ENCODE assay signal across 12 mouse cellular contexts in the genomic region with DNA sequence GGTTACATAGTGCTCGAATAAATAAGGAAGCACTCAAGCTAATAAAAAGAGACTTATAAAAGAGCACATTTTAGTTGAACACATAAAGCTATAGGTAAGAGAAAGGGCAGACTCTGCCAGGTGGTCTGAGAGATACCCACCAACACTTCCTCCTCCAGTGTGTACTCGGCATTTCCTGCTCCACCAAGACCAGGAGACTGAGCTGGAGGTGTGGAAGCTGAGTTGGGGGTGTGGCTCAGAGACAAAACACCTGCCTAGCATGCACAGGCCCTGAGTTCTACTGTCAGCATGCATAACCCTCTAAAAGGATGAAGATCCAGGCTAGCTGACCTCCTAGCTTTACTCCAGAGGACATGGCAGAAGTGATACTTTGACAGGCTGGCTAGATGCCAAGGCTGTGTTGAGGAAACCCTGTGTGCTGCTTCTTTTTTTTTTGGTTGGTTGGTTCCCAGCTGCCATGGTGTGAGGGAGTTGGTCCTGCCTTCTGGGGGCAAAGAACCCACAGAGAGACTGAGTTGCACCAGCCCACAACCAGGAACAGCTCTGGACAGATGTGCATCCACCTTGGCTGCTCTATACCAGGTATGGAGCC. TPM values are rescaled to one million over a fixed set of nuclear protein-coding genes. Genes with fewer than 3 reads are reported as not detected.
DNase-seq lines count a peak whose midpoint lies in the region; ATAC-seq and TF ChIP-seq lines count a peak whose summit lies in the region.
"Had no signal": no experiment of that assay in that cellular context is flagged by ENCODE, and none has a peak within 500 bp of the region (broad histone marks: within the 10 kb centered on the region; RNA-seq: fewer than 3 reads in every experiment).

No protein-coding gene starts in this region.

- TF ChIP-seq RAD21 in MEL (IDR thresholded peaks at IDR 0.05; ENCODE audit: low read depth, low read length), result no peak

- peak; percentile 10 for ATAC-seq in granulocyte monocyte progenitor cell, adult 5-6 weeks (replicated peaks; ENCODE audit: poor library complexity, severe bottlenecking)

- no peaks in the 10 kb centered on the region for H3K27me3 ChIP-seq in MEL (ENCODE audit: control insufficient read depth in 1 of 2, insufficient read depth in 2 of 2, low read length in 2 of 2)
- H3K27me3 ChIP-seq in limb, embryonic 10.5 days (ENCODE audit: low read depth, poor library complexity, severe bottlenecking), result peaks cover 53% of the 10 kb centered on the region

- no peaks in the 10 kb centered on the region for H3K9me3 ChIP-seq in MEL (replicated peaks; ENCODE audit: insufficient read depth, low read length)
- H3K9me3 ChIP-seq in limb, embryonic 10.5 days (replicated peaks), result no peaks in the 10 kb centered on the region
- H3K9me3 ChIP-seq: hindbrain, embryonic 15.5 days; midbrain, embryonic 12.5 days had no signal

- H3K79me2 ChIP-seq in MEL (ENCODE audit: control insufficient read depth, insufficient read depth, low read length, poor library complexity), result no peaks in the 10 kb centered on the region; the same call in 1 of the 2 replicates

- 77% methylated on average over 2 of the region's 2 CpGs for WGBS in limb, embryonic 10.5 days

- peaks cover 0 to 29% of the 10 kb centered on the region in 2 experiments; a peak in 2 of 4 replicates for H3K36me3 ChIP-seq in MEL (ENCODE audit: control insufficient read depth in 1 of 2, insufficient read depth in 2 of 2, low read length in 2 of 2)
- no peaks in the 10 kb centered on the region for H3K36me3 ChIP-seq in limb, embryonic 10.5 days
- H3K36me3 ChIP-seq: hindbrain, embryonic 15.5 days; midbrain, embryonic 12.5 days had no signal

- H3K4me1 ChIP-seq in MEL (ENCODE audit: control insufficient read depth in 1 of 2, insufficient read depth in 2 of 2, low read length in 2 of 2), result peaks cover 16 to 44% of the 10 kb centered on the region in 2 experiments
- H3K4me1 ChIP-seq in limb, embryonic 10.5 days, result peaks cover 16% of the 10 kb centered on the region

- peak overlapping the region; percentile 66 for H3K27ac ChIP-seq in MEL (ENCODE audit: control insufficient read depth, low read depth, low read length)
- H3K27ac ChIP-seq in limb, embryonic 10.5 days, result no peak overlapping the region
- H3K27ac ChIP-seq: hindbrain, embryonic 15.5 days; midbrain, embryonic 12.5 days had no signal

- no peak for TF ChIP-seq POLR2A in MEL (IDR thresholded peaks at IDR 0.05; ENCODE audit: control insufficient read depth in 1 of 2, insufficient read depth in 1 of 2, low read depth in 1 of 2, low read length in 2 of 2, poor library complexity in 1 of 2)

- peak; percentile 50 for DNase-seq in layer of hippocampus, adult 11-12 months (ENCODE audit: low spot score)
- no peak for DNase-seq in layer of hippocampus, postnatal 36 days
- peak; percentile 78 for DNase-seq in MEL (ENCODE audit: low read depth, low spot score)
- peak; percentile 20 to 54 for DNase-seq in spleen, postnatal 14 days (ENCODE audit: low spot score in 2 of 2)
- DNase-seq in urinary bladder, adult 18-20 months (ENCODE audit: low spot score in 2 of 2), result no peak
- no peak for DNase-seq in limb, embryonic 10.5 days (ENCODE audit: low spot score)

- H3K4me3 ChIP-seq in MEL (ENCODE audit: control insufficient read depth in 1 of 2, insufficient read depth in 1 of 2, low read depth in 2 of 2, low read length in 2 of 2), result peak overlapping the region in 1 of 2 experiments; percentile 17; a peak in 1 of 4 replicates
- H3K4me3 ChIP-seq in limb, embryonic 10.5 days, result no peak overlapping the region
- H3K4me3 ChIP-seq: hindbrain, embryonic 15.5 days; midbrain, embryonic 12.5 days had no signal

- no peak for TF ChIP-seq CTCF in MEL (IDR thresholded peaks at IDR 0.05 in 2 of 3, conservative IDR thresholded peaks at IDR 0.05 in 1 of 3; ENCODE audit: control insufficient read depth in 1 of 3, insufficient read depth in 1 of 3, low read depth in 2 of 3, low read length in 3 of 3, poor library complexity in 1 of 3, severe bottlenecking in 1 of 3)

- H3K9ac ChIP-seq in MEL (ENCODE audit: control insufficient read depth, low read depth, low read length, poor library complexity, severe bottlenecking), result no peak overlapping the region; the same call in 1 of the 2 replicates
- H3K9ac ChIP-seq: hindbrain, embryonic 15.5 days; midbrain, embryonic 12.5 days had no signal

- TF ChIP-seq EP300 in MEL (IDR thresholded peaks at IDR 0.05; ENCODE audit: low read depth in 1 of 2, low read length in 2 of 2), result no peak

TF ChIP-seq in MEL, 35 proteins besides CTCF, POLR2A, EP300 and RAD21:
- TF ChIP-seq MAX (IDR thresholded peaks at IDR 0.05; ENCODE audit: low read length) (no peak), SIN3A (IDR thresholded peaks at IDR 0.05; ENCODE audit: low read length) (peak; percentile 61), MYC (IDR thresholded peaks at IDR 0.05; ENCODE audit: low read depth, low read length) (peak; percentile 45; the same call in 1 of the 2 replicates), JUND (IDR thresholded peaks at IDR 0.05; ENCODE audit: low read depth, low read length) (no peak), ETS1 (IDR thresholded peaks at IDR 0.05; ENCODE audit: low read depth, low read length) (no peak), GATA1 (IDR thresholded peaks at IDR 0.05; ENCODE audit: low read depth, low read length) (peak; percentile 33; the same call in 1 of the 2 replicates), TAL1 (IDR thresholded peaks at IDR 0.05; ENCODE audit: low read length) (peak; percentile 77), ZNF384 (IDR thresholded peaks at IDR 0.05; ENCODE audit: low read depth, low read length) (peak; percentile 80), ZKSCAN1 (IDR thresholded peaks at IDR 0.05; ENCODE audit: low read depth, low read length) (no peak)

RNA-seq across cellular contexts. Expression of a gene that starts 1.2 kb away (rescaled TPM):
- 10 to 100 TPM; 22.7 to 29.9 TPM for total RNA-seq in layer of hippocampus, postnatal 36 days (2021)
- total RNA-seq in MEL (2012; rRNA removed), result 10.2 and 12.5 TPM in 2 replicates
- polyA plus RNA-seq in MEL (2012; ENCODE audit: insufficient read depth in 1 of 2, insufficient read length in 2 of 2, low read depth in 1 of 2, low replicate concordance in 2 of 2, missing spikeins in 1 of 2), result 10 to 100 TPM in 1 of 2 experiments, not detected in 1; 22.6 TPM
- 13.1 and 14.5 TPM in 2 replicates for total RNA-seq in granulocyte monocyte progenitor cell, adult 5-6 weeks (2014; fragmentation: Nextera tagmentation)
- total RNA-seq in granulocyte monocyte progenitor cell, adult 5-6 weeks (2017), result 8.1 and 12.2 TPM in 2 replicates
- 3.4 and 3.6 TPM in 2 replicates for polyA plus RNA-seq in limb, embryonic 10.5 days (2016; fragmentation: Nextera tagmentation; extraction: Ambion mirVana)

RNA-seq across cellular contexts. Expression of a gene that starts 19.6 kb away (rescaled TPM):
- total RNA-seq in layer of hippocampus, postnatal 36 days (2021), result under 1 TPM in 1 of 2 experiments, not detected in 1; 0.10 TPM
- total RNA-seq in MEL (2012; rRNA removed), result not detected in 2 replicates
- not detected for polyA plus RNA-seq in MEL (2012; ENCODE audit: insufficient read depth in 1 of 2, insufficient read length in 2 of 2, low read depth in 1 of 2, low replicate concordance in 2 of 2, missing spikeins in 1 of 2)
- not detected in 2 replicates for total RNA-seq in granulocyte monocyte progenitor cell, adult 5-6 weeks (2014; fragmentation: Nextera tagmentation)
- not detected in 2 replicates for total RNA-seq in granulocyte monocyte progenitor cell, adult 5-6 weeks (2017)
- polyA plus RNA-seq in limb, embryonic 10.5 days (2016; fragmentation: Nextera tagmentation; extraction: Ambion mirVana), result not detected in 2 replicates
- total RNA-seq: gastrocnemius, postnatal 4 days; neutrophil, adult 5-6 weeks had no signal
- polyA plus RNA-seq: embryonic facial prominence, embryonic 14.5 days had no signal

Comparison
In these comparisons a context has a peak if more than half of its experiments do, and no peak if none do; other contexts are left out.
1. DNase-seq: peak in layer of hippocampus, adult 11-12 months (single experiment), MEL (single experiment) and spleen, postnatal 14 days (2 of 2); none in layer of hippocampus, postnatal 36 days (0 of 2), urinary bladder, adult 18-20 months (0 of 2) and limb, embryonic 10.5 days (single experiment).